Mouse (Mus musculus) olfactory bulb, adult 2 months (tissue): ENCODE data around the gene Osbpl6.

Source experiments
- CTCF ChIP-seq: fragments of 200-500 bp; IDR thresholded peaks from 2 replicates; pipeline ENCODE4 v1.5.1; 2012; ENCODE audit warnings: low read depth, mild to moderate bottlenecking, low read length, moderate library complexity; ENCODE audit not compliant: insufficient read depth
- POLR2A ChIP-seq: fragments of 200-500 bp; IDR thresholded peaks from 2 replicates; pipeline ENCODE4 v1.6.1; 2012; ENCODE audit warnings: mild to moderate bottlenecking, low read depth, low read length, moderate library complexity; ENCODE audit not compliant: insufficient read depth

- TF ChIP-seq CTCF (peak; percentile 70), POLR2A (peak; percentile 39; the same call in 1 of the 2 replicates)
Observed at GRCm38 (mm10) chr2:76369821-76370655, 36.3 kb upstream of the Osbpl6 start, which contains the start of gene Rbm45.
